Mouse (Mus musculus) layer of hippocampus, postnatal 25 days (tissue): Measurements from ENCODE around the gene Spdye4a. TPM values are rescaled to one million over a fixed set of nuclear protein-coding genes. Genes with fewer than 3 reads are reported as not detected.
"Not testable (repeated sequence)": the region's sequence is repeated elsewhere in the genome, so short reads cannot be mapped to it uniquely, and the experiment has no call there.

Source experiments
- DNase-seq, 2 experiments: peaks; one replicate each; pipeline ENCODE4 v3.0.0; 2022; ENCODE audit warnings: mixed read lengths in 2 of 2, low spot score in 1 of 2; ENCODE audit errors: extremely low spot score in 1 of 2
- total RNA-seq, 2 experiments: library from RNA; stranded (reverse); gene quantifications; 2 replicates each; pipeline ENCODE4 v1.2.3; 2021

The Spdye4a gene
- total RNA-seq, 2 experiments from 2014 or later, result not detected

- DNase-seq, result no peak
Observed at GRCm38 (mm10) chr5:143236036-143236435, 9.3 kb upstream of the Spdye4a start.

DNA sequence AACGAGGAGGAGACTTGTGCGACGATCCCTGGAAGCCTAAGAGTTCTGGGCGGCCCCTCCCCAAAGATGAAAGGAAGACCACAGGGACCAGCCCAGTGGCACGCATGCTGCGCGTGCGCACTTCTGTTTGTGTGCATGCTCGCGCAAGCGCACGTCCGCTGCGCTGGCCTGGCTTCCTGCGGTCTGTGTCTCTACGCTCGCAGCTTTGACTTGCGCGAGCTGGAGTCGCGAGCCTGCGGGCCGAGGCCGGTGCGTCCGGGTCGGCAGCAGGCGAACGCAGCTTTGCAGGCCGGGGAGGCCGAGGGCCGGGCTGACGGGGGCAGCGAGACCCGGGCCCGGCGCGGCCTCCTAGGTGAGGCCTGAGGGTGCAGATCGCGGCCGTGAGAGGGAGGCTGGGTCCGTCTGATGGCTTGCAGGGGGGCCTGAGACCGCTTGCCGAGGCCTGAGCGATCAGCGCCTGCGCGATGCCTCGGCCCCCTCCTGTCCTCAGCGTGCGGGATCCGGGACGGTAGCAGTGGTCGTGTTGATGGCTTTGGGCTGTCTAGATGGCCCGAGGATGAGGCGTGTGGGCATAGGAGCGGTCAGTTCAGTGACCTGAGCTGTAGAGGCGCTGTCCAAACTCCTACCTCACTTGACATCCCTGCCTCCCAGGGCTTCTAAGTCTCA, 8.5 kb upstream of the Spdye4a start, which contains the start of gene Zfp12:
Gene Zfp12 (plus strand): TSS at position 136 of the 666 bp plus-strand sequence.
- peak; percentile 82 to 86 for DNase-seq

GRCm38 (mm10) chr5:143222287-143222686, 4.4 kb downstream of the Spdye4a start:
- DNase-seq, result no peak

DNA sequence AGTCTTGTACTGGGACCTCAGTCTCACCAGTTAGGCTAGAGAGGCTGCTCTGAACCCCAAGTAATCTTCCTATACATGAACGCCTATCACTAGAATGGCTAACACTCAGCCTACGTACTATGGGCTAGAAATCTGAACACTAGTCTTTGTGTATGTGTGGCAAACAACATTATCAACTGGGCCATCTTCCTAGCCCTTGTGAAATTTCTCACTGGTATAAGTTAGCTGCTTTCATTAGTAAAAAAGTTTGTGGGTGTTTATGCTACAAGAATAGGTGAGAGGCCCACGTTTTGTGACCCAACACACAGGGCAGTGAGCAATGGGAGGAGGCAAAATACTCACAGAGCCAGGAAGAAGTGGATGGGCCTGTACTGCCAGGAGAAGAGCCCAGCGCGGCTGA, 5.7 kb downstream of the Spdye4a start:
- DNase-seq, result no peak

- DNase-seq, result no peak
Observed at GRCm38 (mm10) chr5:143213832-143214231, 12.9 kb downstream of the Spdye4a start.

GRCm38 (mm10) chr5:143205015-143205414, 21.7 kb downstream of the Spdye4a start:
- no peak for DNase-seq

DNA sequence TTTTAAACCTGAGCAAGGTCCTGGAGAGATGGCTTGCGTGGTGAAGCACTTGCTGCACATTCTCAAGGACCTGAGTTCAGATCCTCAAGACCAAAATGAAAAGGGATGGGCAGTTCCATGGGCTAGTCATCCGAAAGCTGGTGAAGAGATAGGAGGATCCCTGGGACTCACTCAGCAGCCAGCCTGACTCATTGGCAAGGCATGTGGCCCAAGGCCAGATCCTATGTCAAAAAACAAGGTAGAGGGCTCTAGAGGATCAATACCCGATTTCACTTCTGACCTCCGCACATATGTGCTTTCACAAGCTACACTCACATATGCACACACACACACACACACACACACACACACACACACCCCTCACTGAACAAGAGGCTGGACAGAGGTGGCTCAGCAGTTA, 30.2 kb downstream of the Spdye4a start:
- DNase-seq, result no peak

DNA sequence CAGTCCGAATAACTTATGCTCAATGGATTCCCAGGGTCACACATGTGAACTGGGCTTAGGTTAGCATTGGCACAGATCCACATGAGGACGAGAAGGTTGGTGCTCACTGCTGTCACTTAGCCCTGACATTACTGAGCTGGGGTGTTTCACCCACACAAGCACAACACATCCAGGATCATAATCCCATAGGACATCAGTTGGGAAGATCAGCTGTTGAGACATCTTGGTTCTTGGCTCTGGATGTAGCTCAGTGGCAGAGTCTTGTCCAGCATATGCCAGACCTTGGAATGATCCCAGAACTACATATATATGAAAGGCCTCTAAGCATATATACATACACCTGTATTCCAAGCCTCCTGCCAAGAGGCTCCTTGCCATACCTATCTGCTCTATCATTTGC, 31.5 kb downstream of the Spdye4a start:
- DNase-seq, result no peak

DNA sequence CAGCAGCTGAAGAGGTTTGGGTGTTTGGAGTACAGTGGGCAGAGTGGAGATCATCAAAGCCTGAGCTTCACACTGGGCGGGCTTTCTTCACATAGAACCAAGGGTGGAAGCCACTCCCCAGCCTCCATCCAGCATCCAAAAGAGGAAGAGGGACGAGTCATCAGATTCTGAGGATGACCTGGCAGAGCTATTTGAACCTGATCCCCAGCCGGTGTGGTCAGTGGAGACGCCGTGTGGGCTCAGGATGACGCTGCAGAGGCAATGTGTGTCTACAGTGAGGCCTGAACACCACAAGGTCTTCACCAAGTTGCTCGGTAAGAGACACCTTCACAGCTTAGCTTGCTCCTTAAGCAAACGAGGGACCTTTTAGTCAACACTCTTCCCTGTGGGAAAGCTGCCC, 31.9 kb downstream of the Spdye4a start:
- not testable (repeated sequence) for DNase-seq

GRCm38 (mm10) chr5:143192806-143193205, 33.9 kb downstream of the Spdye4a start:
- no peak for DNase-seq

- not testable (repeated sequence) for DNase-seq
Observed at GRCm38 (mm10) chr5:143188014-143188413, 38.7 kb downstream of the Spdye4a start.

DNA sequence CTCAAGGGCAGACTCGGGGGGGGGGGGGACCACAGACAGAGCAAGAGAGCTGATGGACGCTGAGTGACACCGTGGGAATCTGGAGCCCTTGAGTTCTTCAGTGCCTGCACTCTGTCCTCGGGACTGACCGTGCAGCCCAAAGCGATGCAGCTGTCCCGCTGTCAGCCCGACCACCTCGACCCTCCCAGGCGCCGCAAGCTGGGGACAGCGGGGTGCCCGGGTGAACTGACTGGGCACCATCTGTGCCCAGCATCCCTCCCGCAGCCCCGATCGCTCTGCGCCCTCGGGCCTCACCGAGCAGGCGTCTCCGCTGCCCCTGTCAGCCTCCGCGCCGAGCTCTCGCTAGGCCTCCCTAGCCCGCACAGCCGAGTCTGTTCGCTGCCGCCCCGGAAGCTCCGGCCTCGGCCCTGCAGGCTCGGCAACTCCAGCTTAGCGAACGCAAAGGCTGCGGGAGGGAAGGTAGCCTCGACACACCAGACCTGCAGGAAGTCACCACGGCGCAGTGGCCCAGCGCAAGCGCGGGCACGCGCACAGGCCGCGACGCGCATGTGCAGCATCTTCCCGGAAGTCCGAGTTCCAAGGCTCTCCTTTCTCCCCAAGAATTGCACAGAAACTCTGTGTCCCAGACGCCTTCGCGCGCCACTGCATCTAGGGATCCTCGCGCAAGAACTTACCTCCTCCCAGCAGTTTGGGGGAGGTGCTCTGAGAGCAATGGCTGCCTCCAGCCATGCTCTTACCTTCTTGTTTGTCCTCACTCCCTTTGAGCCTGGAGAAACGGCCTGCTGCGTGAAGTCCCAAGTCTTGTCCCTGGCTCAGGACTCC, 46.2 kb downstream of the Spdye4a start, which contains the start of the genes Rbak and Spdye4b:
Gene Rbak (minus strand): TSS at position 521 of the 822 bp plus-strand sequence.
Gene Spdye4b (plus strand): TSS at position 763 of the 822 bp plus-strand sequence.
- peak; percentile 77 to 79 for DNase-seq

DNA sequence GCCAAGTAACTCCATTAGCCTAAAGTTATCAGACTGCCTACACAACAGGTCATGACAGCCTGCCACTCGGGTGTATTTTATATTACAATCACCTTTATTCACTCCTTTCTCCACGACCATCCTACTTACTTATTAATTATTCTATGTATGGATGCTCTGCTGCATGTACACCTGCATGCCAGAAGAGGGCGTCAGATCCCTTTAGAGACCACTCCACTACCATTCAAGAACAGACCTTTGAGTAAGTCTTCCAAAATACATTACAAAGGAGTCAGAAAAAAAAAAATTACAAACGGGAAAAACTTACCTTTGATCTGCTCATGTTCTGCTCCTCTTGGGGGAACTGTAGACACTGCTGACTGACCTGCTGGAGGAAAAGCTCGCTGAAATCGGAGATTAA, 47.5 kb downstream of the Spdye4a start:
- no peak for DNase-seq

- no peak for DNase-seq
Observed at GRCm38 (mm10) chr5:143177541-143178200, 49.0 kb downstream of the Spdye4a start.

DNA sequence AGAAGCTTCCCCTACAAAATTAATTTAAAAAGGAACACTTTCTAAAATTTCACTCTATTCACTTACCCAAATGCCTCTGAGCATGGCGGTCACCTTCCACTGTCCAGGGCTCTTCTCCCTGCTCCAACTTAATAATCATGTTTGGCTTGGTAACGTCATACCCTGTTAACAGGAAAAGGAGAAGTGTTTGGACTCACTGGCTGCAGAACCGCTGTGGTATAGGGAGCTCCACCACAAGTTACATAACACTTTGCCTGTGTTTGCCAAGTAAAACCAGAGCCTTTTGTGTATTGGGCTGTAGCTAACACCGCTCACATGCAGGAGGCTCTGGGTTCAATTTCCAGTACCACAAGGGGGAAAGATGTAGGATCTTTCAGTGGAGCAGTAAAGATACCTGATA, 50.7 kb downstream of the Spdye4a start:
- DNase-seq, result no peak

Other genes with a start within 250 kb of the Spdye4a start
- 10 to 100 TPM; 46.6 to 47.5 TPM for gene Rnf216, start 113.9 kb downstream of the Spdye4a start, total RNA-seq
- gene Olfr718-ps1, start 79.3 kb downstream of the Spdye4a start, total RNA-seq, result under 1 TPM; 0.10 to 0.21 TPM
- 10 to 100 TPM; 12.8 to 15.2 TPM for gene Rbak, start 46.1 kb downstream of the Spdye4a start, total RNA-seq
- gene Spdye4b, start 45.9 kb downstream of the Spdye4a start, total RNA-seq, result not detected
- gene Zfp12, start 8.3 kb upstream of the Spdye4a start, total RNA-seq, result 10 to 100 TPM; 28.4 to 31.2 TPM
- gene Zfp316, start 43.1 kb upstream of the Spdye4a start, total RNA-seq, result 10 to 100 TPM; 22.0 to 22.5 TPM
- gene Zfp853, start 66.7 kb upstream of the Spdye4a start, total RNA-seq, result 1 to 10 TPM; 5.5 to 6.6 TPM
- 10 to 100 TPM; 23.4 to 25.2 TPM for gene E130309D02Rik, start 88.5 kb upstream of the Spdye4a start, total RNA-seq
- 10 to 100 TPM; 41.8 to 49.9 TPM for gene Zdhhc4, start 102.4 kb upstream of the Spdye4a start, total RNA-seq
- 1 to 10 TPM; 1.1 to 1.4 TPM for gene Grid2ip, start 130.4 kb upstream of the Spdye4a start, total RNA-seq
- 10 to 100 TPM; 34.6 to 39.0 TPM for gene Kdelr2, start 176.9 kb upstream of the Spdye4a start, total RNA-seq
- 10 to 100 TPM; 25.0 to 26.7 TPM for gene Daglb, start 237.7 kb upstream of the Spdye4a start, total RNA-seq